Mouse (Mus musculus) stomach, embryonic 16.5 days (tissue): ENCODE data around the gene Cnot6l. TPM values are rescaled to one million over a fixed set of nuclear protein-coding genes. Genes with fewer than 3 reads are reported as not detected.

ENCODE experiments used
- ATAC-seq: fragments of 200-750 bp; cut with Nextera tagmentation; 2 replicates; pipeline ENCODE4 v1.8.0; 2017; ENCODE audit warnings: moderate number of reproducible peaks, moderate TSS enrichment; ENCODE audit not compliant: insufficient read depth, low FRiP score
- H3K27ac ChIP-seq: fragments of 300-500 bp; sonication (generic); 2 replicates; pipeline ENCODE4 v1.5.1; 2014; ENCODE audit warnings: low read length
- H3K27me3 ChIP-seq: fragments of 300-500 bp; sonication (generic); 2 replicates; pipeline ENCODE4 v1.6.1; 2014; ENCODE audit warnings: low read length, control low read depth, mixed read lengths; ENCODE audit not compliant: control insufficient read depth, insufficient read depth
- H3K36me3 ChIP-seq: fragments of 300-500 bp; sonication (generic); 2 replicates; pipeline ENCODE4 v1.6.1; 2014; ENCODE audit warnings: low read length; ENCODE audit not compliant: control insufficient read depth, insufficient read depth
- H3K4me1 ChIP-seq: fragments of 300-500 bp; sonication (generic); 2 replicates; pipeline ENCODE4 v1.6.1; 2014; ENCODE audit warnings: low read length, control low read depth, mixed read lengths; ENCODE audit not compliant: control insufficient read depth, insufficient read depth
- H3K4me2 ChIP-seq: fragments of 300-500 bp; sonication (generic); 2 replicates; pipeline ENCODE4 v1.6.1; 2014; ENCODE audit warnings: low read depth, low read length, mixed read lengths
- H3K4me3 ChIP-seq: fragments of 300-500 bp; sonication (generic); replicated peaks from 2 replicates; pipeline ENCODE4 v1.5.1; 2014; ENCODE audit warnings: mild to moderate bottlenecking, low read length
- H3K9ac ChIP-seq: fragments of 300-500 bp; sonication (generic); 2 replicates; pipeline ENCODE4 v1.6.1; 2014; ENCODE audit warnings: low read length
- H3K9me3 ChIP-seq: fragments of 300-500 bp; sonication (generic); replicated peaks from 2 replicates; pipeline ENCODE4 v1.6.1; 2016; ENCODE audit warnings: low read length, control low read depth; ENCODE audit not compliant: control insufficient read depth
- WGBS: fragments of 180-500 bp; shearing (Covaris S2); extraction: QIAGEN DNeasy Blood & Tissue Kit; methylation state at CpG from one replicate; pipeline ENCODE4 v1.1.7; 2014; 5-methylcytosine and 5-hydroxymethylcytosine counted together
- polyA plus RNA-seq: library from polyadenylated mRNA; unstranded; fragments of >200 nt; fragmentation: Nextera tagmentation; extraction: Ambion mirVana; gene quantifications from 2 replicates; pipeline ENCODE4 v1.2.1, GENCODE M21; 2015

The Cnot6l gene
- polyA plus RNA-seq, 1 experiment from 2014 or later: 16.1 TPM

DNA sequence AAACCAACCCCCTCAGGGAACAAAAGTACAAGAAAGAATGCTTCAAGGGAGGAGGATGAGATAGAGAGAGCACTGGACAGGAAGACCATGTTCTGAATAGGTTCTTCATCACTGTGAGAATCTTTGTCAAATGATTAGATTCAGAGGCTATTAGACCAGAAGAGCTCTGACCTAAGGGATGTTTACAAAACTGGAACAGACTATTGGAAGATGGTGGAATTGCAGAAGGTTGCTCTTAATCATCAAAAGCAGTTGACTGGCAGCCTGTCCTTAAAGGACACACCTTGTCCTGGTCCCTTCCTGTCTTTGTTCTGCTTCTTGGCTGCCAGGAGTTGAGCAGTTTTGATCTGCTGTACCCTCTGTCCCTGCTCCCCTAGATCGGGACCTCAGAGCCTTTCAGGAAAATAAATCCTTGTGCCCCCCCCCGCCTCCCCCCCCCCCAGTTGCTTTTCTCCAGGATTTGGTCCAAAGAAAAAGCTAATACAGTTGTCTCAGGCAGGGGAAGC, 32.6 kb upstream of the Cnot6l start:
- Histone ChIP-seq H3K36me3 (no peaks in the 10 kb centered on the region), H3K4me1 (no peaks in the 10 kb centered on the region), H3K4me3 (no peak overlapping the region), H3K27me3 (no peaks in the 10 kb centered on the region), H3K9ac (no peak overlapping the region), H3K9me3 (no peaks in the 10 kb centered on the region), H3K4me2 (no peak overlapping the region), H3K27ac (no peak overlapping the region)
- 62% methylated on average over 2 of the region's 2 CpGs for WGBS
- ATAC-seq: no peak

DNA sequence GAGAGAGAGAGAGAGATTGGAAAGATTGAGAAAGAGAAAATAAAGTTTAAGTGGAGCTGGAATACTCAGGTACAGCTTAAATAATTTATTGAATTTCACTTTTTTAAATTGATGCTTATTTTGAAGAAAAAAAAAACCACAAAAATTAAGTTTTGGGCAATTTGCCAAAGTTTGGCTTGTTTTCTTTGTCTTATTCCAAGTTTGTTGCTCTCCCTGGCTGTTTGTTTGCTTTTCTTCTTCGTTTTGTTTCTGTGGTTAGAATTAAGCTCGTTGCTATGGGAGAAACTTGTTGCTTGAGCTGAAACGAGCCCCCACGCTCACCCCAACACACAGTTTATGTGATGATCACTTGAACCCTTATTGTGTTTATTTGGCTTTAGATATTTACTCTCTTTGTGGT, 27.3 kb upstream of the Cnot6l start:
- no peaks in the 10 kb centered on the region for H3K9me3 ChIP-seq
- H3K4me2 ChIP-seq: no peak overlapping the region
- no peak overlapping the region for H3K27ac ChIP-seq
- H3K36me3 ChIP-seq: no peaks in the 10 kb centered on the region
- H3K4me1 ChIP-seq: no peaks in the 10 kb centered on the region
- WGBS: 45% methylated on average over 4 of the region's 4 CpGs
- ATAC-seq: no peak
- H3K9ac ChIP-seq: no peak overlapping the region
- H3K27me3 ChIP-seq: no peaks in the 10 kb centered on the region
- no peak overlapping the region for H3K4me3 ChIP-seq

DNA sequence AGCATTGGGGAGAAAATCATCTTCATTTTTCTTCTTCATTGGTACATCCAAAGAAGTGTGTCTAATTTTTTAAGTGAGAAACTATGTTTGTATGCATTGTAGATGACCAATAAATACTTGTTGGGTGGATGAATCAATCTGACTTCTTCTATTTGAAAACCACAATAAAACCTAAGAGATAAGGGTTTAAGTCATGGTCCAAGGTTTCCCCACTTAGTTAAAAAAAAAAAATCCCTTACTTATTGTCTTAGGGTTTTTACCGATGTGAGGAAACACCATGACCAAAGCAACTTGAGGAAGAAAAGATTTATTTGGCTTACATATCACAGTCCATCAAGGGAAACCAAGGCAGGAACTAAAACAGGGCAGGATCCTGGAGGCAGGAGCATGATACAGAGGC, 25.8 kb upstream of the Cnot6l start:
- no peak overlapping the region for H3K4me3 ChIP-seq
- H3K9me3 ChIP-seq: no peaks in the 10 kb centered on the region
- no peaks in the 10 kb centered on the region for H3K27me3 ChIP-seq
- ATAC-seq: no peak
- no peak overlapping the region for H3K27ac ChIP-seq
- H3K36me3 ChIP-seq: no peaks in the 10 kb centered on the region
- 97% methylated on average over 1 of the region's 1 CpGs for WGBS
- H3K9ac ChIP-seq: no peak overlapping the region
- H3K4me1 ChIP-seq: no peaks in the 10 kb centered on the region
- no peak overlapping the region for H3K4me2 ChIP-seq

DNA sequence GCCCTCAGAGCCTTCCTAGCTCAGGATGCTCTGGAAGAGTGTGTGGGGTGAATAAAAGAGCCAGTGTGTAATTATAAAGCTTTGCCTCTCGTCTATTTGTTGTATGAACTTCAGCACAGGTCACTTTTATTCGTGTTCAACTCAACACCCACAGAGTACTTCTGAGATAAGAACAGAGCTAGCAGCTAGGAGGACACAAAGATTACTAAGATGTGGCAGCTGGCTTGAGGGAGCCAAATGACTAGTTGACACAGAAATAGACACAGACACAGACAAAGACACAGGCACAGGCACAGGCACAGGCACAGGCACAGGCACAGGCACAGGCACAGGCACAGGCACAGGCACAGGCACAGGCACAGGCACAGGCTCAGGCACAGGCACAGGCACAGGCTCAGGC, 20.0 kb upstream of the Cnot6l start:
- WGBS: 53% methylated on average over 2 of the region's 2 CpGs
- Histone ChIP-seq H3K9me3 (no peaks in the 10 kb centered on the region), H3K9ac (no peak overlapping the region), H3K4me3 (no peak overlapping the region), H3K27me3 (no peaks in the 10 kb centered on the region), H3K4me2 (no peak overlapping the region), H3K4me1 (no peaks in the 10 kb centered on the region), H3K27ac (no peak overlapping the region), H3K36me3 (no peaks in the 10 kb centered on the region)
- ATAC-seq: no peak

DNA sequence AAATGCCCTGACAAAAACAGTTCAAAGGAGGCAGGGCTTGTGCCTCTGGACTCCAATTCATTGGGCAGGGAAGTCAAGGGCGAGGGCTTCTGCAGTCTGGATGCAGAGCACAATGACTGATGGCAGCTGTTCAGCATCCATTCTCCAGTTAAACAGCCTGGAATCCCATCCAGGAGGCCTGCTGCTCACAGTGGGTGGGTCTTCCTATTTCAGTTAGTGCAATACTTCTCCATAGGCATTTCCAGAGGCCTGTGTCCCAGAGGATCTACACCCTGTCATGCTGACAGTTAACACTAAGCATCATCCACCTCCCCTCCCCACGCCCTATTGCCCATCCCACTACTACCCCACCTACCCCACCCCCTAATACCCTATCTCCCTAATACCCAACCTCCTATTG, 19.2 kb upstream of the Cnot6l start:
- Histone ChIP-seq H3K27ac (no peak overlapping the region), H3K4me2 (no peak overlapping the region), H3K4me1 (no peaks in the 10 kb centered on the region), H3K4me3 (no peak overlapping the region), H3K27me3 (no peaks in the 10 kb centered on the region), H3K9ac (no peak overlapping the region), H3K36me3 (no peaks in the 10 kb centered on the region), H3K9me3 (no peaks in the 10 kb centered on the region)
- WGBS: 60% methylated on average over 2 of the region's 2 CpGs
- no peak for ATAC-seq

DNA sequence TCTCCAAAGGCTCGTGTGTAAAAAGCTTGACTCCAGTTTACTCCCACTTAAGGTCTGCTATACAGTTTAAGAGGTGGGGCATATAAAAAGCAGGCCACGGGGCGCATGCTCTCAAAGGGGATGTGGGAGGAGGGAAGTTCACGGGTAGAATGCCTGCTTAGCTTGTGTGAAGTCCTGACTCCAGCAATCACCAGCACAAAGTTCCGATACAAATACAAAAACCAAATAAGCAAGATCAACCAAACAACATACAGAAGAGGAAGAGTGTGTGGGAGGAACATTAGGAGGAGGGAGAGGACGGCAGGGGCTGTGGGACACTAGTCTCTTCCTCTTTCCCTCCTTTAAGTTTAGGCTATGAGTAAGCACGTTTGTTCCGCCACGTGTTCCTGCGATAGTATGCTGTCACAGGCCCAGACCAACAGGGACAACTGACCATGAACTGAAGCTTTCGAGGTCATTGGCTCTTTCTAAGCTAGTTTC, 12.9 kb upstream of the Cnot6l start:
- 64% methylated on average over 11 of the region's 11 CpGs for WGBS
- H3K9ac ChIP-seq: no peak overlapping the region
- H3K4me1 ChIP-seq: no peaks in the 10 kb centered on the region
- H3K36me3 ChIP-seq: no peaks in the 10 kb centered on the region
- H3K4me2 ChIP-seq: no peak overlapping the region
- H3K27me3 ChIP-seq: no peaks in the 10 kb centered on the region
- H3K9me3 ChIP-seq: no peaks in the 10 kb centered on the region
- H3K4me3 ChIP-seq: no peak overlapping the region
- peak overlapping the region; percentile 2; the same call in 1 of the 2 replicates for H3K27ac ChIP-seq
- no peak for ATAC-seq

DNA sequence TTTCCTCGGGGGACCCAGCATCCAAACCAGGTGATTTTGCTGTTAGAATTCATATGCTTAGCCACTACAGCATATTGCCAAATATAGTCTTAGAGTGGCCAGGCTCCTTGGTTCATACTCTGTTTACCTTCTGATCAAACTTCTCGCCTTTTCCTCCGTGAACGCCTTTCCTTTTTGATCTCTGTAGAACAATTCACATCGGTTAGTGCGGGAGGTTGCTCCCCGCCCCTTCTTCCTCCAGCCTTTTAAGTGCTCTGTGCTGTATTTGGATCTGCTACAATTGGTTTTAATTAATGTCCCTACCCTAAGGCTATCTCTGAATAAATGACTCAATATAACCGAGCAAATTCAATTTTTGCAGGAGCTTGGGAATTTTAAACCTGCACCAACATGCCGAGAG, 12.2 kb upstream of the Cnot6l start:
- H3K27ac ChIP-seq: peak overlapping the region; percentile 53; the same call in 1 of the 2 replicates
- 41% methylated on average over 9 of the region's 9 CpGs for WGBS
- H3K4me1 ChIP-seq: no peaks in the 10 kb centered on the region
- ATAC-seq: no peak
- H3K9ac ChIP-seq: no peak overlapping the region
- H3K4me3 ChIP-seq: no peak overlapping the region
- H3K27me3 ChIP-seq: no peaks in the 10 kb centered on the region
- no peaks in the 10 kb centered on the region for H3K9me3 ChIP-seq
- H3K36me3 ChIP-seq: no peaks in the 10 kb centered on the region
- H3K4me2 ChIP-seq: no peak overlapping the region

DNA sequence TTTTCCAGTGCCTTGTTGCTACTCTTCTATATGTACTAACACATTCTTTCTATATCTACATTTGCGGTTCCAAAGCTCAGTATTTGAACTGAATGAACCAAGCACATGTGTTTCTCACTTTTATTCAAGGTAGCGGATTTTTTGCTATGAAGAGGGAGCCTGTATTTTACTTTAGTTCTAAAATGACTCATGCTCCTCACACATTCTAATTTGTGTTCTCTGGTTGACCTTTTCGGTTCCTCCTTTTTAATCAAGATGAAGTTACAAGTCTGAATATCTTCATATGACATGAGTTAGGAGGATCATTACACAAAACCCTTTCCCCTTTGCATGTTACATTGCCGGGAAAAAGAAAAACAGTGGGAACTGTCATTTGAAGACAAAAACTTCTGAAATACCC, 7.8 kb upstream of the Cnot6l start:
- no peak overlapping the region for H3K4me2 ChIP-seq
- H3K4me1 ChIP-seq: no peaks in the 10 kb centered on the region
- peaks cover 1% of the 10 kb centered on the region; the same call in 1 of the 2 replicates for H3K9me3 ChIP-seq
- H3K4me3 ChIP-seq: no peak overlapping the region
- WGBS: 86% methylated on average over 4 of the region's 4 CpGs
- no peak for ATAC-seq
- H3K27ac ChIP-seq: no peak overlapping the region
- no peak overlapping the region for H3K9ac ChIP-seq
- H3K36me3 ChIP-seq: no peaks in the 10 kb centered on the region
- no peaks in the 10 kb centered on the region for H3K27me3 ChIP-seq

DNA sequence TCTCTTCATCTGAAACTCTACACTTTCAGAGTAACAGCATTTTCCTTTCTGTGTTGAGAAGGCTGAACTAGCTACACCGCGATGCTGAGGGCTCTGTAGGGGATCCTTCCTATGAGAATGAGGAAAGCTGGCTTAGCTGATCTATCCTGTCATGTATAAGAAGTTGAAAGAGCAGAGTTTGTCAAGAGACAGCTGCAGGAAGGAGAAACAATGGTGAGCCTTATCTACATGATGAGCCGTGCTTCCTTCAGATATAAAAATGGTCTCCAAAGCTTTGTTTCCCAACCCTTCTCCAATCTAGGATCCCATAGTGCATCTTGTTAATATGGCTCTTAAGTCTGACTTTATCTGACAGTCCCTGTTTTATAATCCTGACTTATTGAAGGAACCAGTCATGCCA, 6.5 kb upstream of the Cnot6l start:
- WGBS: 72% methylated on average over 3 of the region's 3 CpGs
- Histone ChIP-seq H3K9ac (no peak overlapping the region), H3K27ac (no peak overlapping the region), H3K27me3 (no peaks in the 10 kb centered on the region), H3K9me3 (peaks cover 3% of the 10 kb centered on the region; the same call in 1 of the 2 replicates), H3K36me3 (no peaks in the 10 kb centered on the region), H3K4me3 (no peak overlapping the region), H3K4me1 (no peaks in the 10 kb centered on the region), H3K4me2 (no peak overlapping the region)
- ATAC-seq: no peak
